Mouse (Mus musculus) ES-E14 (cell line): Measurements from ENCODE around the gene Efna5. TPM values are rescaled to one million over a fixed set of nuclear protein-coding genes. Genes with fewer than 3 reads are reported as not detected.

Experiments used
- DNase-seq: peaks from one replicate; pipeline ENCODE4 v3.0.0-alpha.2; 2013; ENCODE audit warnings: low read depth, low spot score
- H3K27ac ChIP-seq: 2 replicates; pipeline ENCODE4 v1.5.1; 2012; ENCODE audit warnings: low read depth, mild to moderate bottlenecking, low read length, moderate library complexity, mixed read lengths; ENCODE audit not compliant: poor library complexity, insufficient read depth, severe bottlenecking
- H3K36me3 ChIP-seq: 2 replicates; pipeline ENCODE4 v1.6.1; 2012; ENCODE audit warnings: mild to moderate bottlenecking, low read length, moderate library complexity, mixed read lengths; ENCODE audit not compliant: control insufficient read depth, poor library complexity, insufficient read depth, severe bottlenecking
- H3K4me1 ChIP-seq, 2 experiments: fragments of 150-350 bp in 1 of 2; sonication (generic) in 1 of 2; 2 replicates each; pipeline ENCODE4 v1.6.1; 2012; ENCODE audit warnings: low read length in 2 of 2, mild to moderate bottlenecking in 1 of 2, mixed read lengths in 1 of 2; ENCODE audit not compliant: control insufficient read depth in 2 of 2, insufficient read depth in 2 of 2, poor library complexity in 1 of 2
- H3K4me3 ChIP-seq, 2 experiments: fragments of 150-350 bp in 1 of 2; sonication (generic) in 1 of 2; 2 replicates each; pipeline ENCODE4 v1.5.1; 2012; ENCODE audit warnings: low read length in 2 of 2, low read depth in 1 of 2, mild to moderate bottlenecking in 1 of 2, mixed read lengths in 1 of 2; ENCODE audit not compliant: insufficient read depth in 1 of 2, poor library complexity in 1 of 2, severe bottlenecking in 1 of 2
- H3K9ac ChIP-seq: 2 replicates; pipeline ENCODE4 v1.6.1; 2012; ENCODE audit warnings: low read depth, mild to moderate bottlenecking, low read length, mixed read lengths; ENCODE audit not compliant: poor library complexity, insufficient read depth, severe bottlenecking
- H3K9me3 ChIP-seq: fragments of 150-350 bp; sonication (generic); 2 replicates; pipeline ENCODE4 v1.6.1; 2012; ENCODE audit warnings: low read depth, mild to moderate bottlenecking, low read length; ENCODE audit not compliant: control insufficient read depth, insufficient read depth
- CHD2 ChIP-seq: IDR thresholded peaks from 2 replicates; pipeline ENCODE4 v1.6.1; 2014; ENCODE audit warnings: mild to moderate bottlenecking, low read depth, low read length, inconsistent platforms
- HCFC1 ChIP-seq: IDR thresholded peaks from 2 replicates; pipeline ENCODE4 v1.6.1; 2012; ENCODE audit warnings: low read length, inconsistent platforms, borderline replicate concordance; ENCODE audit not compliant: insufficient read depth
- MAFK ChIP-seq: IDR thresholded peaks from 2 replicates; pipeline ENCODE4 v1.6.1; 2014; ENCODE audit warnings: mild to moderate bottlenecking, low read depth, low read length, inconsistent platforms; ENCODE audit not compliant: insufficient read depth
- ZC3H11A ChIP-seq: IDR thresholded peaks from 2 replicates; pipeline ENCODE4 v1.6.1; 2012; ENCODE audit warnings: low read depth, mild to moderate bottlenecking, inconsistent platforms, low read length, borderline replicate concordance
- ZNF384 ChIP-seq: IDR thresholded peaks from 2 replicates; pipeline ENCODE4 v1.6.1; 2012; ENCODE audit warnings: low read depth, low read length, inconsistent platforms
- in situ Hi-C, 2 experiments: fragments of 600-800 bp; cut with MboI; formaldehyde crosslinking; loops; one replicate each; pipeline ENCODE4 v1.15.1; 2025; ENCODE audit warnings: low sequenced_read_pairs in 2 of 2, inconsistent platforms in 1 of 2; ENCODE audit not compliant: unreplicated experiment in 2 of 2
- total RNA-seq: library from RNA; depleted of rRNA; stranded (reverse); fragments of 300-350 nt; gene quantifications from 2 replicates; pipeline ENCODE4 v1.2.3, GENCODE M21; 2012

The Efna5 gene
- total RNA-seq, 1 experiment: 3.8 TPM

DNA sequence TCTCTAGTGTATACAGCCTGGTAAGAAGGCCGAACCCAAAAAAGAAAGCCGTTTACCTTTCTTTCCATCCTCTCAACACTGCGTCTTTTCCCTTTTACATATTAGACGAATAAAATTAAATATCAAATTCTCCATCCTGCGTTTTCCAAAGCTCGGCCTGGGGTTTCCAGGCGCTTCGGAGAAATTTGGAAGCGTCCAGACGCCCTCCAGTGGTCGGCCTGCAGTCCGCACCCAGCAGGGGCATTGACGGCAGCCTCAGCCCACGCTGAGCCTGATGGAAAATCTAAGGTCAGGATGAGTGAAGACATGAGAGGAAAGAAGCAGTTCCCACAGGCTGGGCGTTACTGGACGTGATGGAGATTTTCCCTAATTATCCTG, 3.0 kb upstream of the Efna5 start:
- Histone ChIP-seq H3K36me3 (no peaks in the 10 kb centered on the region), H3K27ac (no peak overlapping the region), H3K4me3 (peak overlapping the region in 1 of 2 experiments; percentile 51; a peak in 2 of 4 replicates), H3K4me1 (no peaks in the 10 kb centered on the region), H3K9ac (no peak overlapping the region), H3K9me3 (no peaks in the 10 kb centered on the region)
- TF ChIP-seq ZC3H11A: peak; percentile 70; the same call in 1 of the 2 replicates
- TF ChIP-seq ZNF384: peak; percentile 4; the same call in 1 of the 2 replicates
- TF ChIP-seq HCFC1: no peak
- TF ChIP-seq CHD2: no peak
- no peak for TF ChIP-seq MAFK
- peak; percentile 50 for DNase-seq
- in situ Hi-C loops: no loop called here

DNA sequence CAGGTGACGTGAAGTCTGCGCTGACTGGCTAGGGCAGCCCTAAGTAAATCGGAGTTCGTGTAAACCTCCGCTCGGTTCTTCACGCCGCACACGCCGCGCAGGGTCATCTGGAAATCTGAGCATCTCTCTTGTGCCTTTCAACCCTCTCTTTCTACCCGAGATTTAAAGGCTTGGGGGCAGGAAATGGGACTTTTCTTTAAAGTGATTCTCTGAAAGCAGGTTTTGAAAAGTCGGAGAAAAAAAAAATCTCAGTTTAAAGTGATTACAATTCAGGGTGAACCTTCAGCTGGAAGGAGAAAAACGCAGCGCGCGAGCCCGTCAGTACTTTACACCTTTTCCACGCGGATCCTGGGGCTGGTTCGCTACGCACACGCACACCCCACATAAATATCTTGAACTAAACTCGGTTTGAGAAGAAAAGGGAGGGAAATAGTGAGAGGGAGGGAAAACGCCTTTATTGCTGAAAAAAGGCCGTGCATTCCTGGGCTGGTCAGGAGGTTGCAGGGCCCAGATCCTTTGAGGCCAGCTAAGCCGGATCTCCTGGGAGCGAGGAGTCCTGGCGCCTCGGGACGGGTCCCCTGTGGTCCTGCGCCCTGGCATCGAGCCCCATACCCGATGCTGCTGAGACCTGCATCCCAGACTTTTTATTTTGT, 2.5 kb upstream of the Efna5 start:
- no peak for DNase-seq
- in situ Hi-C loops: no loop called here
- Histone ChIP-seq H3K27ac (no peak overlapping the region), H3K4me3 (peak overlapping the region; percentile 37 to 51; a peak in 3 of 4 replicates), H3K4me1 (no peaks in the 10 kb centered on the region), H3K9ac (0 out of 2 replicates have a peak overlapping the region, but pooled peaks have one; percentile 36), H3K9me3 (no peaks in the 10 kb centered on the region), H3K36me3 (no peaks in the 10 kb centered on the region)
- TF ChIP-seq MAFK (no peak), CHD2 (no peak), ZNF384 (0 out of 2 replicates have a peak, but pooled peaks have one; percentile 2)

DNA sequence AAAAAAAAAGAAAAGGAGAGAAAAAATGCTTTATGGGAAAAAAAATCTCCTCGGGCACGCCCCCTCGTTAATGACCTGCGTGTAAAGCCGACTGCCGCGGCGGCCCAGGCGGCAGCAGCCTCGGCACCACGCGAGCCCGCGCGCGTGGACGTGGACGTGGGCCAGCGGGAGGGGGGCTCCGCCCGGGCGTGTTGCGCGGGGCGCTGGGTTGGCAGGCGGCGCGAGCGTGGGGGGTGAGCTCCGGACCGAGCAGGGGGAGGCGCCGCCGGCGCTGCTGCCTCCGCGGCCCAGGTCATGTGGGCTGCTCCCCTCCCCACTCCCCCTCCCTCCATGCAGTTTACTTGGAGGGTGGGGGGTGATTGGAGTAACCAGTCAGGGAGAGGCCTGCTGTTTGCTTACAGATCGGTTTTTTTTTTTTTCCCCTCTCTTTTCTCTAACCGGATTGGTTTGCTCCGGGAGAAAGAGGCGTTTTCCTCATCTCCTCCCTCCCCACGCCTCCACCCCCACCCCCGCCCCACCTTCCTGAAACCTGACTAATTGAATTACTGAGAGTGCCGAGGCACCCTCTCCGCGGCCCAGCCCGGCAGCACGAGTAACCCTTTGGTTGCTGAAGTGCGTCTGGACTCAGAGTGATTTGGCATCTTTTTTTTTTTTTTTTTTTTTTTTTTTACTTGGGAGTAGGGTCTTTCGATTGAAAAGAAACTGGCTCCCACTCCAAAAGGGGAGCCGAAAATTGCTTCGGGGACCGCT, 1.8 kb upstream of the Efna5 start:
- TF ChIP-seq ZC3H11A: no peak
- peak; percentile 59; the same call in 1 of the 2 replicates for TF ChIP-seq MAFK
- TF ChIP-seq ZNF384: peak; percentile 97
- no peak for TF ChIP-seq CHD2
- TF ChIP-seq HCFC1: no peak
- DNase-seq: peak; percentile 84
- Histone ChIP-seq H3K27ac (no peak overlapping the region), H3K9me3 (no peaks in the 10 kb centered on the region), H3K4me3 (peak overlapping the region; percentile 71 to 91), H3K36me3 (no peaks in the 10 kb centered on the region), H3K4me1 (no peaks in the 10 kb centered on the region), H3K9ac (peak overlapping the region; percentile 82)
- in situ Hi-C loops: no loop called here

DNA sequence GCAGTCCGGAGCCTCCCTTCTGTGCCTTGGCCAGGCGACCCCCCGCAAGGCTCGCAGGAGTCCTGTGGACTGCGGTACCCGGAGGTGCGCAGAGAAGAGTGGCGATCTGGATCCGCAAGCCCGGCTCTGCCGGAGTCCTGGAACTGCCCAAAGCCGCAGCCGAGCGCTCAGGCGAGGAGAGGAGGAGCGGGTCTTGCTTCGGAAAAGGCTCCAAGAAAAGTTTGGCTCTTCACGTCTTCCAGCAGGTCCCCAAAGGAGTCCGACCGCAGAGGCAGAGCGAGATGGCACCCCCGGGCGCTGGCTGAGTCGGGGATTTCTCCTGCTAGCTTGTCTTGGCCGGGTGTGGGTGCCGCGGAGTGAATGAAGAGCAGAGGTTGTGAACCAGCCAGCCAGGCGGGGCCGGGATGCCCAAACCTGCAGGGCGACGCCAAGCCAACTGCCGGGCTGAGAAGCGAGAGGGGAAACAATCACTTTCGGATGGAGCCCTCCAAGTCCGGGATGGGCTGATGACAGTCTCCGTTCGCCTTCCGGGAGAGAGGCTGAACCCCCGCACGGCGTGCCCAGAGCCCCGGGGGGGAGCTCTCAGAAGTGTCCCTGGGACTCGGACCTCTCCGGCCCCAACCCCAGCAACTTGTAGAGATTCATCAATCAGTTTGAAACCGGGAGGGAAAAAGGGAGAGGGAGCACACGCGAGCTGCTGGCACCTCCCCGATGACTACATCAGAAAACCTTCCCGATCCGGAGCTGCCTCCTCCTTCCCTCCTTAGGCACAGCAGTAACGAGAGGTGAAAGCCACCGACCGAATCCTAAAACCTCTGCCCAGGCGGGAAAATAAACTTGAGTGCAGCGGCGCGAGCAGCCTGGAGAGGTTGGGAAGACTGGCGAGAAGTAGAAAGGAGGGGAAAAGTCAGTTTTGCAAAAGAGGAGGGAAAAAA, 941 bp upstream of the Efna5 start:
- in situ Hi-C loops: no loop called here
- TF ChIP-seq ZC3H11A: no peak
- TF ChIP-seq HCFC1: 0 out of 2 replicates have a peak, but pooled peaks have one; percentile 28
- TF ChIP-seq MAFK: no peak
- TF ChIP-seq ZNF384: no peak; the same call in 1 of the 2 replicates
- no peak for TF ChIP-seq CHD2
- Histone ChIP-seq H3K27ac (no peak overlapping the region), H3K9me3 (no peaks in the 10 kb centered on the region), H3K4me3 (peak overlapping the region; percentile 71 to 91), H3K9ac (peak overlapping the region; percentile 1), H3K36me3 (no peaks in the 10 kb centered on the region), H3K4me1 (no peaks in the 10 kb centered on the region)
- DNase-seq: peak; percentile 45
